Mouse (Mus musculus) forebrain, embryonic 14.5 days (tissue): ENCODE measurements around the gene Dpy30. TPM values are rescaled to one million over a fixed set of nuclear protein-coding genes. Genes with fewer than 3 reads are reported as not detected.

Source experiments
- ATAC-seq: fragments of 200-750 bp; cut with Nextera tagmentation; 2 replicates; pipeline ENCODE4 v1.8.0; 2017; ENCODE audit warnings: mild to moderate bottlenecking, moderate library complexity
- DNase-seq: peaks from one replicate; pipeline ENCODE4 v3.0.0-alpha.2; 2015; ENCODE audit warnings: low spot score
- H3K27ac ChIP-seq: fragments of 300-500 bp; sonication (generic); 2 replicates; pipeline ENCODE4 v1.5.1; 2014; ENCODE audit warnings: low read depth, mild to moderate bottlenecking, control low read depth, low read length, moderate library complexity
- H3K27me3 ChIP-seq: fragments of 300-500 bp; sonication (generic); replicated peaks from 2 replicates; pipeline ENCODE4 v1.6.1; 2014; ENCODE audit warnings: low read length, control low read depth, mixed read lengths; ENCODE audit not compliant: control insufficient read depth, insufficient read depth
- H3K36me3 ChIP-seq: fragments of 300-500 bp; sonication (generic); 2 replicates; pipeline ENCODE4 v1.6.1; 2014; ENCODE audit warnings: low read length, control low read depth; ENCODE audit not compliant: control insufficient read depth, insufficient read depth
- H3K4me1 ChIP-seq: fragments of 300-500 bp; sonication (generic); 2 replicates; pipeline ENCODE4 v1.6.1; 2014; ENCODE audit warnings: antibody characterized with exemption, low read length, control low read depth; ENCODE audit not compliant: control insufficient read depth, insufficient read depth
- H3K4me2 ChIP-seq: fragments of 300-500 bp; sonication (generic); 2 replicates; pipeline ENCODE4 v1.6.1; 2014; ENCODE audit warnings: mild to moderate bottlenecking, control low read depth, low read length
- H3K4me3 ChIP-seq: fragments of 300-500 bp; sonication (generic); 2 replicates; pipeline ENCODE4 v1.5.1; 2014; ENCODE audit warnings: low read depth, low read length, control low read depth
- H3K9ac ChIP-seq: fragments of 300-500 bp; sonication (generic); 2 replicates; pipeline ENCODE4 v1.6.1; 2014; ENCODE audit warnings: mild to moderate bottlenecking, low read length, control low read depth, moderate library complexity
- H3K9me3 ChIP-seq: fragments of 300-500 bp; sonication (generic); replicated peaks from 2 replicates; pipeline ENCODE4 v1.6.1; 2016; ENCODE audit warnings: low read length, control low read depth, mixed read lengths; ENCODE audit not compliant: control insufficient read depth
- WGBS: fragments of 180-500 bp; shearing (Covaris S2); extraction: QIAGEN DNeasy Blood & Tissue Kit; methylation state at CpG from one replicate; pipeline ENCODE4 v1.1.7; 2014; 5-methylcytosine and 5-hydroxymethylcytosine counted together
- polyA plus RNA-seq: library from polyadenylated mRNA; unstranded; fragments of >200 nt; fragmentation: Nextera tagmentation; extraction: Ambion mirVana; gene quantifications from 2 replicates; pipeline ENCODE4 v1.2.1, GENCODE M21; 2014

Gene Dpy30
- polyA plus RNA-seq, 1 experiment from 2014 or later = 225 TPM

DNA sequence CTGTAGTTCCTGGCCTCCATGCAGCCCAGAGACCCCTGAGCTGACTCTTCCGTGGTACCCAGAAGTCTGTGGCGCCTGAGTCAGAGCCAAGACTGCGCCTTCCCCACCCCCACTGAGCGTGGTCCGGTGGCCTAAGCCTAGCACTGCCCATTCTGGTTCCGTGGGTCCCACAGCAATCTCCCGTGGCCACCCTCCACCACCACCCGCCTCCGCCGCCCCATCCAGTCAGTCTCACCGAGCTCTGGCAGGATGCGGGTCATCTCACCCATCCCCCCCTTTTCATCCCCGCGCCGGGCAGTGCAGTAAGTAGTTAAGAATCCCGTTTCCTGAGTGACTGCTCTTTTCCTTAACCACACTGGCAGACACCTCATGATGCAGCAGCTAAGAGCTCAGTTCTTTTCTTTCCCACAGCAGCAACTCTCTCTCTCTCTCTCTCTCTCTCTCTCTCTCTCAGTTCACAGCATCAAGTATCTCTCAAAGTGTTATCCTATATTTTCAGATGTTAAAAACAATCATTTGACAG lies 51.0 kb downstream of the Dpy30 start:
- no peak overlapping the region for H3K9ac ChIP-seq
- H3K4me1 ChIP-seq = no peaks in the 10 kb centered on the region
- H3K4me2 ChIP-seq = no peak overlapping the region
- H3K36me3 ChIP-seq = no peaks in the 10 kb centered on the region
- H3K27me3 ChIP-seq = no peaks in the 10 kb centered on the region
- WGBS = 85% methylated on average over 16 of the region's 16 CpGs
- no peak overlapping the region for H3K27ac ChIP-seq
- H3K9me3 ChIP-seq = no peaks in the 10 kb centered on the region
- DNase-seq = no peak
- no peak for ATAC-seq
- no peak overlapping the region for H3K4me3 ChIP-seq

DNA sequence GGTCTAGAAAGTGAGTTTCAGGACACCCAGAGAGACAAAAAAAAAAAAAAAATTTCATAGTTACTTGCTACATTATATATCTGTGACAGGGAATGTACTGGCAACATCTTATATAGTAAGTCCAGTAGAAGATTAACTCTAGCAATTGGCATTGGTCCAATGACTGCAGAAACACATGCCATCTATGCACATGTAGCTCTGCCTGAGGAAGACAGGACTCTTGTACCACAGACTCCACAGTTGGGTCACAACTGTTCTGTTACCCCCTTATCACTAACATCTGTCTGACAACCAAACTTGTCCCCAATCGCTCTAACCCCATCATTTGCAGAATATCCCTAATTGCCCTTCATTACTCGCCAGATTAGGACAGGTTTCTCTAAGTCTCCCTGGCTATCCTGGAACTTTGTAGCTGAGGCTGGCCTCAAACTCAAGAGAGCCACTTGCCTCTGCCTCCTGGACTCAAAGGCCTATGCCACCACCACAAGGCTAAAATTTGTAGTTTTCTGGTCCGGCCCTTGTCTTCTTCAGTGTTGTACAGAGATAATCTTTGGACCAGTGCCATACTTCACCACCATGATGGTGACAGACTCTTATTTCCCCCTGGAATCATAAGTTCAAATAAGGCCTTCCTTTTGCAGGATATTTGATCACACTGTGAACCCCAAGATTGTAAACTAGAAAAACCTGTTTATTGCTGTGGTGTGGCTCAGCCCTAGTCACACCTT lies 52.0 kb downstream of the Dpy30 start:
- Histone ChIP-seq H3K4me2 (no peak overlapping the region), H3K4me1 (no peaks in the 10 kb centered on the region), H3K27ac (no peak overlapping the region), H3K27me3 (no peaks in the 10 kb centered on the region), H3K4me3 (no peak overlapping the region), H3K9ac (no peak overlapping the region), H3K36me3 (no peaks in the 10 kb centered on the region), H3K9me3 (no peaks in the 10 kb centered on the region)
- DNase-seq (no peak), ATAC-seq (no peak)
- 95% methylated on average over 3 of the region's 3 CpGs for WGBS

DNA sequence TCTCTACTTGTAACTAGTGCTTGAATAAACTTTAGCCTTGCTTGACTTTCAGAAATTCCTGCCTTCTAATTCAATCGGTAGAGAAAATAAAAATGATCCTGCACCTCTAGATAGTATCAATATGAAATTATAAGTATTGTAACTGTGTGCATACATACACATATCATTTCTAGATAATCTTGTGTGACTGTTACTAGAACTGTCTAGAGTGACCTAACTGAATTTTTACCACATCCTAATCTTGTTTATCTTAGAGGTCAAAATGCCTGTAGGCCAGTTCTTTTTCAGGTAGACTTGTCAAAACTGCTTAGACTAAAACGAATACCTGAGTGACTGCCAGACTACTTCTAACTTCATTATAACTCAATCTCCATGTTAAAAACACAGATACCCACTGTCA lies 53.5 kb downstream of the Dpy30 start:
- ATAC-seq (no peak), DNase-seq (no peak)
- H3K36me3 ChIP-seq = no peaks in the 10 kb centered on the region
- no peaks in the 10 kb centered on the region for H3K9me3 ChIP-seq
- no peaks in the 10 kb centered on the region for H3K27me3 ChIP-seq
- H3K9ac ChIP-seq = no peak overlapping the region
- no peak overlapping the region for H3K4me2 ChIP-seq
- no peak overlapping the region for H3K27ac ChIP-seq
- H3K4me1 ChIP-seq = peaks cover 3% of the 10 kb centered on the region
- 91% methylated on average over 2 of the region's 2 CpGs for WGBS
- H3K4me3 ChIP-seq = no peak overlapping the region

DNA sequence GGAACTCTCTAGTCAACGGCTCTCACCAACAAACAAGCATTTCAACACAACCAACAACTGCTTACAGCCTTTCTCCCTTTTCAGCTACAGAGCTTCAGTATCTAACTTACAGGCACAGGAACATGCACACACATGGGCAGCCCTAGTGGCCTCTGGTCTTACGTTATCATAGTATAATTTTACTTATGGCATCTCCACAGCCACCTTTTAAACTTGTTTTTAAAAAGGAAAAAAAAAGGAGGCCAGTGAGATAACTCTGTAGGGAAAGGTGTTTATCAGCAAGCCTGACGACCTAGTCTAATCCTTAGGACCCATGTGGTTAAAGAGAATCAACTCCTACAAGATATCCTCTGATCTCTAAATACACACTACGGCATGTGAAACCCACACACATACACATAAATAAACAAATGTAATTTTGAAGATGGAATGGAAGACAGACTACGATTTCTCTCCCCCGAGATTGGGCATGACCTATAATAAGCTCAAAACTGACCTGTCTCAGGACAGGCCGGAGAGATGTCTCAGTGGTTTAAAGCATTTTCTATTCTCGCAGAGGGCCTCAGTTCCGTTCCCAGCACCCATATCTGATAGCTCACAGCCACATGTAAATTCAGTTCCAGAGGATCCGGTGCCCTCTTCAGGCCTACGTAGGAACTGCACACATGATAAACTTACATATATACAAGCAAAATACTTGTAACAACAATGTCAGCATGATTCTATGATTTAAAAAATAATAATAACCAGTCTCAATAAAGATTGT lies 56.1 kb downstream of the Dpy30 start:
- WGBS = 95% methylated on average over 11 of the region's 11 CpGs
- H3K4me3 ChIP-seq = no peak overlapping the region

DNA sequence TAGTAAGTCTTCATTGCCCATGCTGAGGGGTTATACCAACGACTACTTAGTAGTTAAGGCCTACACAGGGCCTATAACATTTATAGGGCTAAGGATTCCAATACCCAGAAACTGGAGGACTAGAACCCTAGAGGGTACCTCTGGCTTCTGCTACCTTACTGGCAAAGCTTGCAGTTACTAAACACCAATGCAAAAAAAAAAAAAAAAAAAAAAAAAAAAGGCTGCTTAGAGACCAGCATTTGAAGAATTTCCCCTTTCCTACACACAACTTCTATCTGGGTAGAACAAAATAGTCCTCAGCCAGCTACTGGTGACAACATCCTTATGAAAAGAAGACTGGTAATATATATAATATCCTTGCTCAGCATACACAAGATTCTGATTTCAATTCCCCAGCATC lies 58.1 kb downstream of the Dpy30 start:
- Histone ChIP-seq H3K9ac (no peak overlapping the region), H3K4me1 (peaks cover 13% of the 10 kb centered on the region), H3K36me3 (no peaks in the 10 kb centered on the region), H3K9me3 (no peaks in the 10 kb centered on the region), H3K4me2 (no peak overlapping the region), H3K4me3 (no peak overlapping the region), H3K27ac (no peak overlapping the region), H3K27me3 (no peaks in the 10 kb centered on the region)
- DNase-seq (no peak), ATAC-seq (no peak)
- 70% methylated on average over 1 of the region's 1 CpGs for WGBS

More for the DNA sequence above, 56.1 kb downstream of the Dpy30 start:
- Histone ChIP-seq H3K27ac (no peak overlapping the region), H3K4me2 (no peak overlapping the region), H3K27me3 (no peaks in the 10 kb centered on the region), H3K9me3 (no peaks in the 10 kb centered on the region), H3K9ac (no peak overlapping the region), H3K4me1 (peaks cover 13% of the 10 kb centered on the region), H3K36me3 (no peaks in the 10 kb centered on the region)
- DNase-seq (no peak), ATAC-seq (no peak)

DNA sequence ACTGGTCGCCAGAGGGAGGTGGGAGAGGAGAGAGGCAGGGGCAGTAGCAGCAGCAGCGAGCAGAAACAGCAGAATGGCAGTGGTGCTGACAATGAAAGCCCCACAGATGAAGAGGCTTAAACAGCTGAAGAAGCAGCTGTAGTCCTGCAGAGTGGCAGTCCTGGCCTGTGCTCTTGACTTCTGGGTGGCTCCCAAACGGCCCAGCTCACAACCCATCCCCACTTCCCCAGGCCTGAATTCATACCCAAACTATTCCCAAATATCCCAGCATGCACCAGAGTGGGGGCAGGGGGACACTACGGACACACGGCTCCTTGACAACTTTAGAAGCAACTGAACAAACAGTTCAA lies 58.6 kb downstream of the Dpy30 start:
- peak; percentile 27 for DNase-seq
- 25% methylated on average over 5 of the region's 5 CpGs for WGBS
- H3K9ac ChIP-seq = peak overlapping the region; percentile 21; the same call in 1 of the 2 replicates
- H3K36me3 ChIP-seq = no peaks in the 10 kb centered on the region
- peak; percentile 47 for ATAC-seq
- H3K4me3 ChIP-seq = no peak overlapping the region
- H3K4me1 ChIP-seq = peaks cover 13% of the 10 kb centered on the region
- H3K9me3 ChIP-seq = no peaks in the 10 kb centered on the region
- H3K27ac ChIP-seq = peak overlapping the region; percentile 75
- no peaks in the 10 kb centered on the region for H3K27me3 ChIP-seq
- H3K4me2 ChIP-seq = 0 out of 2 replicates have a peak overlapping the region, but pooled peaks have one; percentile 8

DNA sequence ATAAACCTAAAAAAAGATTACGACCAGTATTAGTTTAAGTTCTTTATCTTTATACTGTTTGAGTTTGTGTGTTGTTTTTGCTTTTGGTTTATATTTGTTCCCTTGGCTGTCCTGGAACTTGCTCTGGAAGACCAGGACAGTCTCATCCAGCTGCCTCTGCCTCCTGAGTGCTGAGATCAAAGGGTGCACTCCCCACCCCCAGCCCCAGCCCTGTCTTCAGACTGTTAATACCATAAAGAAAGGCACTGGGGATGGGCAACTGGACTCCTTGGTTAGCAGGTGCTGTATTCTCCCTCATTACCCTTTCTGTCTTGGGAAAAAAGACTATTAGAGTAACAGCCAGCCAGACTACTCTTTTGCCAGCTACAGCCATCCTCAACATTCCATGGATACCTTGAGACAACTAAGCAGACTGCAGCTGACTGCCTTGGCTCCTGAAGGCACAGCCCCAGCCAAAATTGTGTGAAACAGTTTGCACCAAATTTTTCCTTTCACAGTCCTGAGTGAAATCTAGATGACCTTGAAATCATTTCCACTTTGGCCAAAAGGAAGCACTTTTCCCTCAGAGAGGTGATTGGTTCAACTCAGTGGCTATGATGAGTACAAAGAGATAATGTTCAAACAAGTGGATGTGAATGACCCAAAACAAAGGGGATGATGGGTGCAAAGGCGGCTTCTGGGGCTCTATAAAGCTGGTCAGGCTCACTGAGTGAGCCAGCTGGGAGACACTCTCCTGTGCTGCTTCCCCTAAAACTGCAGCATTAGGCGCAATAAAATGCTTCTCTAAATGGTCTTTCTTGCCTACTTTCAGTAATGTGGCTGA lies 59.2 kb downstream of the Dpy30 start:
- H3K4me3 ChIP-seq = no peak overlapping the region
- DNase-seq = peak; percentile 25
- 0 out of 2 replicates have a peak overlapping the region, but pooled peaks have one; percentile 8 for H3K4me2 ChIP-seq
- no peaks in the 10 kb centered on the region for H3K9me3 ChIP-seq
- H3K27ac ChIP-seq = peak overlapping the region; percentile 75
- peaks cover 13% of the 10 kb centered on the region for H3K4me1 ChIP-seq
- H3K9ac ChIP-seq = peak overlapping the region; percentile 21; the same call in 1 of the 2 replicates
- H3K36me3 ChIP-seq = no peaks in the 10 kb centered on the region
- whole genome bisulfite sequencing = 57% methylated on average over 3 of the region's 3 CpGs
- ATAC-seq = peak; percentile 70; the same call in 1 of the 2 replicates
- H3K27me3 ChIP-seq = no peaks in the 10 kb centered on the region

DNA sequence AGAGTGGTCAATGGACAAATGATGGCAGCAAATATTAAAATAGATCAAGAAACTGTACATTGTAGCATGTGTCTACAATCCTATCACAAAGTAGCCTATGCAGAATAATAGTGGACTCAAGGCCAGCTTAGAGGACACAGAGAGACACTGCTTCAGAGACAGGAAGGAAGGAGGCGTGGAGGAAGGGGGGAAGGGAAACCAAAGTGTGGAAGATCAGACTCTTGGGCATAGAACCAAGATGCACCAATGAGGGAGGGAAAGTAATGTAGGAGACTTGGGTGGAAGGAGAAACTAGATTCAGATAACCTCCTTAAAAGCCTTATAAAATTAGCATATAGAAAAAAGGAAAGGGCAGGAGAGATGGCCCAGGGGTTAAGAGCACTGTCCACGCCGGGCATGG lies 61.3 kb downstream of the Dpy30 start:
- DNase-seq (no peak), ATAC-seq (no peak)
- Histone ChIP-seq H3K4me2 (no peak overlapping the region), H3K27me3 (no peaks in the 10 kb centered on the region), H3K36me3 (peaks cover 9% of the 10 kb centered on the region; the same call in 1 of the 2 replicates), H3K4me3 (no peak overlapping the region), H3K9me3 (no peaks in the 10 kb centered on the region), H3K9ac (no peak overlapping the region), H3K4me1 (peaks cover 13% of the 10 kb centered on the region), H3K27ac (no peak overlapping the region)
- 95% methylated on average over 3 of the region's 3 CpGs for WGBS
